In the genomic region with DNA sequence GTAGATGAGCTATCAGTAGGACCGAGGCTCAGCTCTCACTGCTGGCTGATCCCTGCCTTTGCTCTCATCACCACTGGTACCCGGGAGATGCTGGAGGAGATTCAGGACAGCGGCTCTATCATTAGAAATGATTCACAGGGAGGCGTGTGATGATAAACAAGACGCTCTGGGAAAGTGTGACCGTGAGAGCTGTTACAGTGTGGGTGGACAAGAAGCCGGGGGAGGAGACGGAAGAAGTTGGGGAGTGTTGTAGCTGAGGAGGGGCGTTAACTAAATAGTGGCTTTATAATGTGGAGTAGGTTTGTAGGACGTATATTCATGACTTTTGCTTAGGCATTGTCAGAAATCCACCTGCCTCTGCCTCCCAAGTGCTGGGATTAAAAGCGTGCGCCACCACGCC, we compare ENCODE assay signal across 29 mouse cellular contexts. TPM values are rescaled to one million over a fixed set of nuclear protein-coding genes. Genes with fewer than 3 reads are reported as not detected.
DNase-seq lines count a peak whose midpoint lies in the region; ATAC-seq and TF ChIP-seq lines count a peak whose summit lies in the region.
"Had no signal": no experiment of that assay in that cellular context is flagged by ENCODE, and none has a peak within 500 bp of the region (broad histone marks: within the 10 kb centered on the region; RNA-seq: fewer than 3 reads in every experiment).

No protein-coding gene starts in this region.

- no peaks in the 10 kb centered on the region for H3K4me1 ChIP-seq in spleen, adult 2 months (ENCODE audit: control insufficient read depth, insufficient read depth, insufficient read length)
- H3K4me1 ChIP-seq: embryonic facial prominence, embryonic 10.5 days; embryonic facial prominence, embryonic 13.5 days; forebrain, embryonic 12.5 days; forebrain, embryonic 15.5 days; heart, embryonic 15.5 days; hindbrain, embryonic 10.5 days; hindbrain, embryonic 13.5 days had no signal

- TF ChIP-seq CTCF in spleen, adult 2 months (IDR thresholded peaks at IDR 0.05; ENCODE audit: extremely low read depth, insufficient read depth, insufficient read length, insufficient replicate concordance) = no peak

- TF ChIP-seq POLR2A in spleen, adult 2 months (IDR thresholded peaks at IDR 0.05; ENCODE audit: low read depth, low read length) = no peak

- H3K27ac ChIP-seq in spleen, adult 2 months (ENCODE audit: insufficient read depth, low read length) = peak overlapping the region; percentile 11; the same call in 1 of the 2 replicates
- H3K27ac ChIP-seq: embryonic facial prominence, embryonic 10.5 days; embryonic facial prominence, embryonic 13.5 days; forebrain, embryonic 12.5 days; forebrain, embryonic 15.5 days; heart, embryonic 15.5 days; hindbrain, embryonic 10.5 days; hindbrain, embryonic 13.5 days had no signal

- no peak overlapping the region for H3K4me3 ChIP-seq in spleen, adult 2 months (ENCODE audit: extremely low read depth, insufficient read depth, insufficient read length)
- H3K4me3 ChIP-seq: embryonic facial prominence, embryonic 10.5 days; embryonic facial prominence, embryonic 13.5 days; erythroblast, embryonic 14.5 days; forebrain, embryonic 12.5 days; forebrain, embryonic 15.5 days; heart, embryonic 12.5 days; heart, embryonic 15.5 days; hindbrain, embryonic 10.5 days; hindbrain, embryonic 13.5 days had no signal

- peak; percentile 70 for ATAC-seq in activated CD4-positive, CD25-positive, alpha-beta regulatory T cell, adult 4 months
- ATAC-seq: forebrain, embryonic 15.5 days; hindbrain, embryonic 16.5 days; intestine, postnatal 0 days; Patski had no signal

- H3K36me3 ChIP-seq in spleen, adult 2 months (ENCODE audit: control insufficient read depth, insufficient read depth, low read length) = peaks cover 1% of the 10 kb centered on the region; the same call in 1 of the 2 replicates
- H3K36me3 ChIP-seq: forebrain, embryonic 15.5 days; G1E; heart, embryonic 15.5 days; hindbrain, embryonic 13.5 days had no signal

- DNase-seq in spleen, adult 2 months (ENCODE audit: low read depth in 1 of 2, low spot score in 2 of 2) = no peak
- DNase-seq in spleen, postnatal 4 days (ENCODE audit: low spot score in 2 of 2) = no peak
- peak; percentile 67 for DNase-seq in naive thymus-derived CD4-positive, alpha-beta T cell, adult 2 months (ENCODE audit: low read depth)
- DNase-seq in cerebellum, adult 8-10 months = no peak
- no peak for DNase-seq in left cerebral cortex, adult 9 months (ENCODE audit: low spot score in 2 of 2)
- DNase-seq: adrenal gland, adult 8-10 months; adrenal gland, postnatal 36 days; cerebellum, adult 18-20 months; cerebellum, adult 9-11 months; cerebellum, postnatal 25 days; gastrocnemius, postnatal 25 days; heart, adult 18-20 months; heart, postnatal 10 days; heart, postnatal 36 days had no signal

- no peaks in the 10 kb centered on the region for H3K27me3 ChIP-seq in spleen, adult 2 months (ENCODE audit: control insufficient read depth, insufficient read depth, low read length)
- H3K27me3 ChIP-seq: CH12.LX; embryonic facial prominence, embryonic 13.5 days; forebrain, embryonic 12.5 days; forebrain, embryonic 15.5 days; heart, embryonic 12.5 days; heart, embryonic 15.5 days; hindbrain, embryonic 13.5 days; Patski had no signal

- WGBS in spleen, adult 2 months = 78% methylated on average over 13 of the region's 13 CpGs

RNA-seq across cellular contexts. Expression of gene Lef1, which starts 15.6 kb away (rescaled TPM):
- 50.9 and 54.5 TPM in 2 replicates for polyA plus RNA-seq in spleen, adult 2 months (2012; rRNA removed)
- 100 to 1,000 TPM; 175 to 182 TPM for polyA plus RNA-seq in activated CD4-positive, CD25-positive, alpha-beta regulatory T cell, adult 4 months (2017; shearing (Covaris generic))
- polyA plus RNA-seq: erythroblast, embryonic 14.5 days; G1E had no signal
